Mouse (Mus musculus): Measurements from ENCODE around the gene Fsd1l. TPM values are rescaled to one million over a fixed set of nuclear protein-coding genes. Genes with fewer than 3 reads are reported as not detected.

Fsd1l gene
- polyA plus RNA-seq, 1 experiment: 0.53 TPM

DNA sequence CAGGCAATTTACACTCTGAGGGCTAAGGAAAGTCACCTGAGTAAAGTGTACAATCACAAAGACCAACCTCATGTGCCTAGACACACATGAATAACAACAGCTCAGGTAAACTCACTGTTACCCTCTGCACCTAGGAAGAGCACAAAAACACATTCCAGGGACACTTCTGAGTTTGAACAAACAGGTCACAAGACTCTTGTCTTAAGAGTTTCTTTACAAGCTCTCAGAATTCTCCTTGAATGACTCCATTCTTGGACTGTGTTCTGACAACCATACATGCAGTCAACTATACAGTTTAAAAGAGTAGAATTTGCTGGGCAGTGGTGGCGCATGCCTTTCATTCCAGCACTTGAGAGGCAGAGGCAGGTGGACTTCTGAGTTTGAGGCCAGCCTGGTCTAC is 96.8 kb downstream of the Fsd1l start:
- WGBS: 95% methylated on average over 1 of the region's 1 CpGs
- TF ChIP-seq CTCF (IDR thresholded peaks at IDR 0.05; ENCODE audit: extremely low read depth, insufficient read length, insufficient replicate concordance, low read depth, low read length) (no peak), POLR2A (IDR thresholded peaks at IDR 0.05; ENCODE audit: low read depth, low read length) (no peak)
- Histone ChIP-seq H3K36me3 (ENCODE audit: control insufficient read depth, insufficient read depth, low read length) (peaks cover 6% of the 10 kb centered on the region), H3K27ac (ENCODE audit: insufficient read depth, low read depth, low read length) (no peak overlapping the region), H3K27me3 (ENCODE audit: control insufficient read depth, insufficient read depth, low read length) (no peaks in the 10 kb centered on the region), H3K4me1 (ENCODE audit: control insufficient read depth, insufficient read depth, insufficient read length, low read length) (no peaks in the 10 kb centered on the region), H3K4me3 (ENCODE audit: low read depth, low read length) (no peak overlapping the region)

DNA sequence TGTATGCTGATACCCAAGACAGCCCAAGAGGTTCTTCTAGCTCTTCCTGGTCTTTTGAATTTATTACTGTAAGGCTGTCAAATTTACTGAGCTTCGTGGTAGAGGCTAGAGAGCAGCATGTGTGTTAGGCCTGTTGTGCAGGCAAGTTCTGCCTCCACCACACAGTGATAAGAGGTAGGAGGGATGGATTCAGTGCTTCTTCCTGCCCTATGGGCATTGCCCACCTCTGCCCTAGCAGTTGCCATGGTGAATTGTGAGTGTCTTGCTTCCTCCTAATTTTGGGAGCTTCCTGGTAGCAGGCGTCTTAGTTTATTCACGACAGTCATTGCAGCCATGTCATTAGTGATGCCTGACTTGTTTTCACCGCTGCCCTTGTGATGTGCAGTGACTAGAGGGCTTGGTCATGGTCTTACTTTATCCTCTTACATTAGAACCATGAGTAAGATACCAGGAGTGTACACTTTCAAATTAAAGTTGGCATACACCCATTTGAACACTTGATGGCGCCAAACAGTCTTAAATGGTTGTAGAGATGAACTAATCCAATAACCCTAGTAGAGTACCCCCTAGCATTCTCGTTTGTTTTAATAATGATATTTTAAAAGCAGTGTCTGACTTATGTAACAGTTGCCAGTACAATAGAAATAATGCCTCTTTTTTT is 107.8 kb downstream of the Fsd1l start:
- no peak overlapping the region for H3K27ac ChIP-seq (ENCODE audit: insufficient read depth, low read depth, low read length)
- no peaks in the 10 kb centered on the region for H3K27me3 ChIP-seq (ENCODE audit: control insufficient read depth, insufficient read depth, low read length)
- H3K4me1 ChIP-seq (ENCODE audit: control insufficient read depth, insufficient read depth, insufficient read length, low read length): no peaks in the 10 kb centered on the region
- no peak overlapping the region for H3K4me3 ChIP-seq (ENCODE audit: low read depth, low read length)
- no peak for TF ChIP-seq POLR2A (IDR thresholded peaks at IDR 0.05; ENCODE audit: low read depth, low read length)
- H3K36me3 ChIP-seq (ENCODE audit: control insufficient read depth, insufficient read depth, low read length): peaks cover 15% of the 10 kb centered on the region
- 41% methylated on average over 6 of the region's 6 CpGs for WGBS

DNA sequence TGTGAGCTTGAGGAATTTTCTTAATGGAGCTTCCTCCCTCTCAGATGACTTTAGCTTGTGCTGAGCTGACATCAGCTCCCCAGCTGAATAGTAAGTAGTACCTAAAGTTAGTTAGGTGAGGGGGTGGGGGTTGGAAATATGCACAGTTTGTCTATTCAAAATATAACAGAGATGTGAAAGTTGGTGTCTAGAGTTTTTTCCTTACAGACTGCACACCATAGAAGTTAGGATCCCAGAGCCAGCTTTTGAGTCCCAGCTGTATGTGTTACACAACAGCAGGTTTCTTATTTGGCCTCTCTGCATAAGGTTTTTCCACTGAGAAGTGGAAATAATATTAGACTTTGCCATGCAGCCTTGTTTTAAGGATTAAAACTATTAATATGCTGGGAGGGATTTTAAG is 118.6 kb downstream of the Fsd1l start:
- TF ChIP-seq POLR2A (IDR thresholded peaks at IDR 0.05; ENCODE audit: low read depth, low read length): no peak
- no peak for TF ChIP-seq CTCF (IDR thresholded peaks at IDR 0.05; ENCODE audit: extremely low read depth, insufficient read length, insufficient replicate concordance, low read depth, low read length)
- Histone ChIP-seq H3K27ac (ENCODE audit: insufficient read depth, low read depth, low read length) (no peak overlapping the region), H3K36me3 (ENCODE audit: control insufficient read depth, insufficient read depth, low read length) (peaks cover 6% of the 10 kb centered on the region), H3K4me1 (ENCODE audit: control insufficient read depth, insufficient read depth, insufficient read length, low read length) (no peaks in the 10 kb centered on the region), H3K27me3 (ENCODE audit: control insufficient read depth, insufficient read depth, low read length) (no peaks in the 10 kb centered on the region), H3K4me3 (ENCODE audit: low read depth, low read length) (no peak overlapping the region)

DNA sequence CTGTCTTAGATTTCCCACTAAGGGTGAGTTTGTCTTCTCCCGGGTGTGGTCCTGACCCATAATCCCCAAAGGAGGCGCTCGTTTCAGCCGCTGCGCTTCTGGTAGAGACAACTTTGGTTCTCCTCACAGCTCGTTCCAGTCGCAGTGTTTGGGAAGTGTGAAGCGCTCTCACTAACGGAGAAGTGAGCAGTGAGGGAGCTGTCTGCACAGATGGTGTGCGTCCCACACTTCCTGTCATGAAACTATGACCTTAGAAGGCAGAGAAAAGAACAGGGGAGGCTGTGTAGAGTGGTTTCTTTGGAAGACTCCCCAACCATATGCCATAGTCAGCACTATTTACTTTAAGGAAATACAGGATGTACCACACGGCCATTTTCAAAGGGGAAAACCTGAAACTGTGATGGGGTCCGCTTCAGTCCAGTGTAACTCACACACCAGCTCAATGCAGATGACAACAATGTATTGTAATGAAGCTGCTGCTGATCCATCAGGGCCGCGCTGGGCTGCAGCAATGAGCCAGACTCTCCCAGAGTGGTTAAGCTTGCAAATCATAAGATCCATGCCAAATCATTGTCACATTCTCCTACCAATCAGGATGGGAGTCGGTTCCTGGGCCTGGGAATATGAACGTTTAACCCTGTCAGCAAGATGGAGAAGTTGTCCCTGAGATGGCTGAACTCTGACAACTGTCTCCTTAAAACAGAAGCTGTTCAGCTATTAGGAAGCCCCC is 119.3 kb downstream of the Fsd1l start:
- WGBS: 81% methylated on average over 16 of the region's 16 CpGs
- TF ChIP-seq POLR2A (IDR thresholded peaks at IDR 0.05; ENCODE audit: low read depth, low read length) (no peak), CTCF (IDR thresholded peaks at IDR 0.05; ENCODE audit: extremely low read depth, insufficient read length, insufficient replicate concordance, low read depth, low read length) (no peak)
- Histone ChIP-seq H3K27me3 (ENCODE audit: control insufficient read depth, insufficient read depth, low read length) (no peaks in the 10 kb centered on the region), H3K27ac (ENCODE audit: insufficient read depth, low read depth, low read length) (no peak overlapping the region), H3K4me1 (ENCODE audit: control insufficient read depth, insufficient read depth, insufficient read length, low read length) (no peaks in the 10 kb centered on the region), H3K36me3 (ENCODE audit: control insufficient read depth, insufficient read depth, low read length) (peaks cover 8% of the 10 kb centered on the region), H3K4me3 (ENCODE audit: low read depth, low read length) (no peak overlapping the region)

Other genes with a start within 250 kb of the Fsd1l start
- 23.1 and 71.5 TPM in 2 replicates for gene Slc44a1, start 191.1 kb upstream of the Fsd1l start, polyA plus RNA-seq (2012; rRNA removed)
- gene Fktn, start 82.5 kb downstream of the Fsd1l start, polyA plus RNA-seq (2012; rRNA removed): 0.61 and 0.96 TPM in 2 replicates
- not detected in 2 replicates for gene Tal2, start 148.2 kb downstream of the Fsd1l start, polyA plus RNA-seq (2012; rRNA removed)
- 0.71 and 0.72 TPM in 2 replicates for gene Tmem38b, start 194.6 kb downstream of the Fsd1l start, polyA plus RNA-seq (2012; rRNA removed)

Measured in small intestine, adult 2 months (tissue).